Mouse (Mus musculus): Measurements from ENCODE around the gene Rnf41. TPM values are rescaled to one million over a fixed set of nuclear protein-coding genes. Genes with fewer than 3 reads are reported as not detected.

The Rnf41 gene
- 18.3 and 20.4 TPM in 2 replicates for polyA plus RNA-seq (2012; rRNA removed)

- peak; percentile 80 for DNase-seq (ENCODE audit: low read depth, low spot score)
- WGBS: under 1% methylated on average over 50 of the region's 50 CpGs
Measured at GRCm38 (mm10) chr10:128411211-128412054, at the start of gene Rnf41, which contains the start of gene Nabp2. TSS of gene Rnf41 (plus strand) at chr10:128411657. TSS of gene Nabp2 (minus strand) at chr10:128411492.

- DNase-seq (ENCODE audit: low read depth, low spot score): no peak
- 87% methylated on average over 6 of the region's 6 CpGs for WGBS
Measured at GRCm38 (mm10) chr10:128361836-128362235, 49.6 kb upstream of the Rnf41 start.

- WGBS: 49% methylated on average over 3 of the region's 3 CpGs
- no peak for DNase-seq (ENCODE audit: low read depth, low spot score)
Measured at GRCm38 (mm10) chr10:128362568-128362967, 48.9 kb upstream of the Rnf41 start.

GRCm38 (mm10) chr10:128367899-128368401 is 43.5 kb upstream of the Rnf41 start:
- 14% methylated on average over 19 of the region's 19 CpGs for WGBS
- DNase-seq (ENCODE audit: low read depth, low spot score): no peak

- under 1% methylated on average over 87 of the region's 87 CpGs for WGBS
- peak; percentile 86 for DNase-seq (ENCODE audit: low read depth, low spot score)
Measured at GRCm38 (mm10) chr10:128368402-128369217, 42.8 kb upstream of the Rnf41 start, which contains the start of gene Coq10a. TSS of gene Coq10a (minus strand) at chr10:128368997.

- no peak for DNase-seq (ENCODE audit: low read depth, low spot score)
Measured at GRCm38 (mm10) chr10:128369218-128369543, 42.3 kb upstream of the Rnf41 start.

GRCm38 (mm10) chr10:128369599-128369998 is 41.9 kb upstream of the Rnf41 start:
- DNase-seq (ENCODE audit: low read depth, low spot score): no peak
- 39% methylated on average over 6 of the region's 6 CpGs for WGBS

More at GRCm38 (mm10) chr10:128369218-128369543, 42.3 kb upstream of the Rnf41 start:
- WGBS: 2% methylated on average over 9 of the region's 9 CpGs

- DNase-seq (ENCODE audit: low read depth, low spot score): no peak
- WGBS: 48% methylated on average over 6 of the region's 6 CpGs
Measured at GRCm38 (mm10) chr10:128370021-128370420, 41.4 kb upstream of the Rnf41 start.

- 27% methylated on average over 4 of the region's 4 CpGs for WGBS
Measured at GRCm38 (mm10) chr10:128370601-128371000, 40.9 kb upstream of the Rnf41 start.

GRCm38 (mm10) chr10:128372142-128372541 is 39.3 kb upstream of the Rnf41 start:
- 82% methylated on average over 5 of the region's 5 CpGs for WGBS
- no peak for DNase-seq (ENCODE audit: low read depth, low spot score)

More at GRCm38 (mm10) chr10:128370601-128371000, 40.9 kb upstream of the Rnf41 start:
- peak; percentile 89 for DNase-seq (ENCODE audit: low read depth, low spot score)

GRCm38 (mm10) chr10:128372989-128373748 is 38.3 kb upstream of the Rnf41 start:
- WGBS: 56% methylated on average over 6 of the region's 6 CpGs
- no peak for DNase-seq (ENCODE audit: low read depth, low spot score)

- DNase-seq (ENCODE audit: low read depth, low spot score): no peak
- 83% methylated on average over 6 of the region's 6 CpGs for WGBS
Measured at GRCm38 (mm10) chr10:128374393-128374792, 37.1 kb upstream of the Rnf41 start.

GRCm38 (mm10) chr10:128376099-128376454 is 35.4 kb upstream of the Rnf41 start:
- 52% methylated on average over 4 of the region's 4 CpGs for WGBS
- DNase-seq (ENCODE audit: low read depth, low spot score): no peak

GRCm38 (mm10) chr10:128376455-128377211 is 34.8 kb upstream of the Rnf41 start, which contains the start of gene Ankrd52:
TSS of gene Ankrd52 (plus strand) at chr10:128377115.
- DNase-seq (ENCODE audit: low read depth, low spot score): no peak
- WGBS: under 1% methylated on average over 60 of the region's 73 CpGs

GRCm38 (mm10) chr10:128377222-128377939 is 34.1 kb upstream of the Rnf41 start:
- no peak for DNase-seq (ENCODE audit: low read depth, low spot score)
- WGBS: under 1% methylated on average over 47 of the region's 47 CpGs

GRCm38 (mm10) chr10:128377940-128378448 is 33.5 kb upstream of the Rnf41 start:
- DNase-seq (ENCODE audit: low read depth, low spot score): no peak
- WGBS: 61% methylated on average over 14 of the region's 14 CpGs

GRCm38 (mm10) chr10:128378462-128378861 is 33.0 kb upstream of the Rnf41 start:
- no peak for DNase-seq (ENCODE audit: low read depth, low spot score)
- WGBS: 70% methylated on average over 3 of the region's 3 CpGs

GRCm38 (mm10) chr10:128379260-128379659 is 32.2 kb upstream of the Rnf41 start:
- no peak for DNase-seq (ENCODE audit: low read depth, low spot score)
- WGBS: 91% methylated on average over 7 of the region's 7 CpGs
